Mouse (Mus musculus) C2C12 (cell line): ENCODE results near the gene Gas6.

ENCODE experiments used
- CTCF ChIP-seq: IDR thresholded peaks from one replicate; pipeline ENCODE4 v1.5.1; 2011; ENCODE audit not compliant: control insufficient read depth, insufficient read depth, insufficient read length
- MAX ChIP-seq: IDR thresholded peaks from one replicate; pipeline ENCODE4 v1.6.1; 2011; ENCODE audit warnings: mild to moderate bottlenecking, control low read depth
- MYOG ChIP-seq: IDR thresholded peaks from one replicate; pipeline ENCODE4 v1.6.1; 2011; ENCODE audit not compliant: control insufficient read depth, insufficient read length; ENCODE audit errors: extremely low read depth

DNA sequence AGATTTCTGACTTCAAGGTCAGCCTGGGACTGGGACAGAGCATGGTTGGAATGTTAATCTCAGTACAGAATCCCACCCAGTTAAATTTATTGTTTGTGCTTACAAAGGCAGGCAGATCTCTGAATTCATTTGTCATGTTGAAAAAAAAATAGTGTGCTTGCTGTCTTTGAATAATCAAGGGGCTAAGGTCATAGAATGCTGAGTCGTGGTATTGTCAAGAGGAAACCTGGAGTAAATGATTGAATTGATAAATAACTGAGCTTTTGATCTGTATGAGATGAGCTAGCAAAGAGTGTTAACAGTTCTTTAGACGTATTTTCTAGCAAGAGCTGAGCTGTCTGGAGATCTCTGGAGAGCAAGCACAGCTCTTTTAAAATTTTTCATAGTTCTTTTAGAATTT, 42.8 kb upstream of the Gas6 start:
- TF ChIP-seq CTCF (no peak), MAX (no peak), MYOG (no peak)
